Mouse (Mus musculus) left cerebral cortex, postnatal 25 days (tissue): ENCODE data around the gene Atp5h. TPM values are rescaled to one million over a fixed set of nuclear protein-coding genes. Genes with fewer than 3 reads are reported as not detected.
A peak's percentile ranks its signal among the peaks of the same experiment; 100 is the strongest.
"Not testable (repeated sequence)": the region's sequence is repeated elsewhere in the genome, so short reads cannot be mapped to it uniquely, and the experiment has no call there.

Source experiments
- DNase-seq, 2 experiments: peaks; one replicate each; pipeline ENCODE4 v3.0.0; 2022; ENCODE audit warnings: low spot score in 2 of 2, mixed read lengths in 1 of 2
- intact Hi-C: fragments of 180-260 bp; cut with DNase I; formaldehyde crosslinking; loops from one replicate; pipeline ENCODE4 v1.15.1; 2025
- total RNA-seq, 2 experiments: library from RNA; stranded (reverse); gene quantifications; 2 replicates each; pipeline ENCODE4 v1.2.3; 2021

Atp5h gene
- 100 to 1,000 TPM; 447 to 455 TPM for total RNA-seq

GRCm38 (mm10) chr11:115419531-115420237 lies at the start of gene Atp5h, which contains the start of gene Kctd2:
Atp5h (minus strand) TSS chr11:115419962.
Kctd2 (plus strand) TSS chr11:115420128.
- peak; percentile 95 to 98 for DNase-seq
- intact Hi-C loops = no loop called here

- intact Hi-C loops = no loop called here
- DNase-seq = no peak
Measured at GRCm38 (mm10) chr11:115467217-115467618, 47.5 kb upstream of the Atp5h start.

GRCm38 (mm10) chr11:115464851-115465250 lies 45.1 kb upstream of the Atp5h start:
- intact Hi-C loops = no loop called here
- DNase-seq = no peak

- intact Hi-C loops = no loop called here
- no peak for DNase-seq
Measured at GRCm38 (mm10) chr11:115463397-115463796, 43.6 kb upstream of the Atp5h start.

GRCm38 (mm10) chr11:115462243-115462891 lies 42.6 kb upstream of the Atp5h start, which contains the start of gene Slc16a5:
Slc16a5 (plus strand) TSS chr11:115462474.
- no peak for DNase-seq
- intact Hi-C loops = no loop called here

- no peak for DNase-seq
- intact Hi-C loops = no loop called here
Measured at GRCm38 (mm10) chr11:115461846-115462242, 42.1 kb upstream of the Atp5h start.

- intact Hi-C loops = no loop called here
Measured at GRCm38 (mm10) chr11:115460976-115461375, 41.2 kb upstream of the Atp5h start.

GRCm38 (mm10) chr11:115457405-115457804 lies 37.6 kb upstream of the Atp5h start:
- DNase-seq = no peak
- intact Hi-C loops = no loop called here

More at GRCm38 (mm10) chr11:115460976-115461375, 41.2 kb upstream of the Atp5h start:
- DNase-seq = no peak

GRCm38 (mm10) chr11:115456182-115456581 lies 36.4 kb upstream of the Atp5h start:
- no peak for DNase-seq
- intact Hi-C loops = no loop called here

- DNase-seq = no peak
- intact Hi-C loops = no loop called here
Measured at GRCm38 (mm10) chr11:115455619-115456018, 35.9 kb upstream of the Atp5h start.

- DNase-seq, intact Hi-C loops: not testable (repeated sequence)
Measured at GRCm38 (mm10) chr11:115454822-115455221, 35.1 kb upstream of the Atp5h start.

GRCm38 (mm10) chr11:115453306-115453705 lies 33.5 kb upstream of the Atp5h start:
- DNase-seq = no peak
- intact Hi-C loops = no loop called here

- DNase-seq = no peak
- intact Hi-C loops = no loop called here
Measured at GRCm38 (mm10) chr11:115452281-115452860, 32.6 kb upstream of the Atp5h start.

- DNase-seq = no peak
- intact Hi-C loops = no loop called here
Measured at GRCm38 (mm10) chr11:115451781-115452241, 32.0 kb upstream of the Atp5h start.

- intact Hi-C loops = no loop called here
- no peak for DNase-seq
Measured at GRCm38 (mm10) chr11:115450176-115450575, 30.4 kb upstream of the Atp5h start.

GRCm38 (mm10) chr11:115448998-115449397 lies 29.2 kb upstream of the Atp5h start:
- no peak for DNase-seq
- intact Hi-C loops = no loop called here

GRCm38 (mm10) chr11:115448075-115448474 lies 28.3 kb upstream of the Atp5h start:
- intact Hi-C loops = no loop called here
- DNase-seq = no peak

GRCm38 (mm10) chr11:115447321-115447885 lies 27.6 kb upstream of the Atp5h start:
- intact Hi-C loops = no loop called here
- DNase-seq = no peak

- intact Hi-C loops = no loop called here
- no peak for DNase-seq
Measured at GRCm38 (mm10) chr11:115446906-115447305, 27.1 kb upstream of the Atp5h start.

GRCm38 (mm10) chr11:115441417-115441816 lies 21.7 kb upstream of the Atp5h start:
- intact Hi-C loops = no loop called here
- DNase-seq = no peak
